Mouse (Mus musculus) 3134 (cell line): ENCODE results near the gene Trmt1.

Source experiments
- DNase-seq: peaks from one replicate; pipeline ENCODE4 v3.0.0-alpha.2; 2011; ENCODE audit warnings: low spot score; ENCODE audit not compliant: insufficient read length; ENCODE audit errors: extremely low read depth

Gene Trmt1

DNA sequence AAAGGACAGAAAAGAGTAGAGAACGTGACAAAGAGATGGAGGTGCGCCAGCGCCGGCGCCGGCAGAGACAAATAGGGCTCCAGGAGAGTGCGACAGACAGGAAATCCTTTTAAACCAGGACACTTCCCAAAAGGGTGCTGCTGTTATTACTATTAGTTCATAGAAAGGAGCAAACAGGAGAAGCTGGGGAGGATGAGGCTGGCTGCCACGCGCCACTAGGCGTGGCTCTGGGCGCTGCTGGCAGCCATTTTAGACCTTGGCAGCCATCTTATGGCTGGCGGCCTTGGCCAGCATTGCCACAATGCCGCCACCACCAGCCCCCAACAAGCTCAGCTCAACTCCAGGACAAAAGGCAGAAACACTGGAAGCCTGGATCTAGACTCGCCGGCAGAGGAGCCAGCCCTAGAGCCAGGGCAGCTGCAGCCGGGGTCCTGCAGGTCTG, 43.8 kb downstream of the Trmt1 start:
- no peak for DNase-seq

DNA sequence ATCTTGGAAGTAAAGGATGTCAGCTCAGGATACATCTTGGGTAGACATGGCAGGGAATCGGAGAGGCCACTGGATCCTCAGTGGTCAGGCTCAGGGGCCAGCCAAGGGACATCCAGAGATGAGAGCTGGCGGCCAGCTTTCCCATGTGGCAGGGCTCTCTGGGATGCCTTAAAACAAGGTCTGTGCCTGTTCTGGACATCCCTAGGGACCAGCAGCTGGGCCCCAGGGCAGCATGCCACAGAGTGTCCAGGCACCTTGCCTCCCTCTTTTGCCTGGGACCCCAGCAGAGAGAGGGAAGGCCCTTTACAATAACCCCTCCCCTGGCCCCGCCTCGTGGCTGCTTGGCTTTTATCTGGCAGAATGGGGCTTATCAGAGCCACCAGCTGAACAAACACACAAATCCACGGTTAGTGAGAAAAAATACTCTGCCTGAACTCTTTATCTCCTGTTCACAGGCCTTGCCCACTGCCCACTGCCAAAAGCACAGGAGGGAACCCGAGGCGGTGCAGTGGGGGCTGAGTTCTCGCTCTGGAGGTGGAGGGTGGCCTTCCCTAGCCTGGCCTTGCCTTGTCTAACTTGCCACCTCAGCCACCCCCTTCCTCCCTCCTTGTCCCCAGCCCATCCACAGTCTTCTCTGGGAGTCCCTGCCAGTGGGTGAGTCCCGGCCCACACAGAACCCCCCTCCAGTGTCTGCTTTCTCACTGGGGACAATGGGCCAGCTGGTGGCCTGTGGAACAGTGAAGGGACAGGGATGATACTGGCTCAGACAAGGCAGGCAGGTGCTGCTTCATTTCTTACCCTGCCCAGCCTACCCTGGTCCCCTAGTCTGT, 44.6 kb downstream of the Trmt1 start:
- no peak for DNase-seq

DNA sequence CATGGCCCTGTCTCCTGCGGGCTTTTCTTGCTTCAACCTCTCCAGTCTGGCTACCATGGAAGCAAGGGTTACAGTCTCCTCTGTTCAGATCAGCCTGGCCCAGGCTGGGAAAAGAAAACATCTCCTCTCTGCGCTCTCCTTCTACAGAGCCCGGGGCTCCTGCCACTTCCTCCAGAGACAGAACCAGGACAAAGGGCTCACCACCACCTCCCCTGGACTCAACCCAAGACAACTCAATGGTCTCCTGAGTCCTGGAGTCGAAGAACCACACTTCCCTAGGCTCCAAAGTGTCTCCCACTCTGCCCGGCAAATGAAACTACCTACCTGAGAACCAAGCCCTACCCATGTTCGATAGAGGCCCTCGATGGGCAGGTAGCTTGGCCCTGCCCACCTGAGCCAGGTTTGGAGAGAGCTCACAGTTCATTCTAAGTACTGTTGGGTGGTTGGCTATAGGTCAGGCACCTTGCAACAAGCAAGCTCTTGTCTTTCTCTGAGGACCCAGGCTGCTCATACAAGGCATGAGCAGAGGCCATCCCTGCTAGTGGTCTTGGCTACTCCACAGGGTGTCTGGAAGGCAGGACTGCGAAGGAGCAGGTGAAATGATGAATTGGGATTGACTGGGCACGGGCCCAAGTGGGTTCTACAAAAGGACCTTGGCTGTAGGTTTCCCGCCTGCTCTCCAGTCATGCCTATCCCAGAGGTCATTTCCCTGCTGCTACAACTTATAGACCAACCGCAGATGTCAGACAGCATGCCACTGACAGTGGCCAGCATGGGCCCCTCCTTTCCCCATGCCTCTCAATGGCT, 45.5 kb downstream of the Trmt1 start:
- DNase-seq, result no peak

DNA sequence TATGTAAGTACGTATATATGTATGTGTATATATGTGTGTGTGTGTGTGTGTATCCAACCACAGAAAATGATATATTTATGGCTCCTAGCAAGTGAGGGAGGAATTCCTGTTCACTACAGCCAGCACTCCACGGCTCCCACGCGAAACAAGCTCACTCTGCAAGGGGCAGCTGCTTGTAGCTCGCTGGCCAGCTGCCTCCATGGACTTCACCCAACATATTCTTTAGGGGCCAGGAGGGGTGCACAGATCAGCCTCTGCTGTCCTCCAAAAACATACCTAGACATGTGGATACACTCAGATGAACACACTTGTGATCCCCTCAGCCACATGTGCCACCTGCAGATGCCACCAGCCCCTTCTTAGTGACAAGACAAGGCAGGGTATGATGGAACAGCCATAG, 46.4 kb downstream of the Trmt1 start:
- DNase-seq, result no peak

DNA sequence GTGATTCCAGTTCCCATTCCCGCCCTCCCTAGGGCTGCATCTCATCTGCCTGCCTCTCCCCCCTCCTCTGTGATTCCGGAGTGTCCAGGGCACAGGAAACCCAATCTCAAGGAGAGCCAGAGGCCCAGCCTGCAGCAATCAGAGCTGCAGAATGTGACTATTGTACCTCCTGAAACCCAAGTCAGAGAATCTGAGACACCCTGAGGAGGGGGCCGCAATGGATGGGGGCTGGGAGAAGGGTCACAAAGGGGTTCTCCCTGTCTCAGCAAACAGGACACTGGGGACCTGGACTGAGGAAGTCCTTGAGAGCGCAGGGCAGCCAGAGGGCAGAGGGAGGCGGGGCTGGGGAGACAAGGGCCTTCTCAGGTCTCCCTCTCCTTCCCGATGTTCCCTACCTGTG, 46.9 kb downstream of the Trmt1 start:
- DNase-seq, result no peak

DNA sequence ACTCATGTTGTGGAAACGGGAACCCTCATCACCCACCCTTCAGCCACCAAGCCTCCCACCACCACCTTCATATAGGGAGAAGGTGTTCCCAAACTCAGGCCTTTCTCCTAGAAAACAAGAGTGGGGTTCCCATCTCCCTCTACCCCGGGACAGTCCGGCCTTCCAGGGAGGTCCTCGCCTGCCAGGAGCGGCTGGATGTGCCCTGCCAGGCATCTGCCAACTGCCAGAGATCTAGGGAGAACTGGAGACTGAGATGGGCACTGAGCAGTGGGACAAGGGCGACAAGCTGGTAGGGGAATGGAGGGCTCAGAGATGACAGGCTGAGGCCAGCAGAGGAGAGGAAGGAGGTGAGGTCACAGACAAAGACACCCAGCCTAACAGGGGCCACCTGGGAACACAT, 47.9 kb downstream of the Trmt1 start:
- DNase-seq, result no peak

DNA sequence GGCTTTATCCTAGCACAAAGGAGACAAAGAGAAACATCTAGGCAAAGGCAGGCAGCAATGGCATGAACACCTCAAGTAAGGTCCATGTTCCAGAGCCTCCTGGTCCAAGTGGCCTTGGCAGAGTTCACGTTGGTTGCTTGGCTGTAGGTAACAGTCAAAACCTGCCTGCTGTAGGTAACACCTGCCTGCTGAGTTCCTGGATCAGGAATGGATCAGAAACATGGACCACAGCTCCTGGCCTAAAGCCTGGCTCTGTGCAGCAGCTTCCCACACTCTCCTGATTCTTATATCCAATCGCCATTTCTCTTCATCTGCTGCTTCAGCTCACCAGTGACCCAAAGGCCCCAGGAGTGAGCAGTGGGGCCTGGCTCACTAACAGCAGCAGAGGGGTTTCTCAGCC, 48.6 kb downstream of the Trmt1 start:
- no peak for DNase-seq

DNA sequence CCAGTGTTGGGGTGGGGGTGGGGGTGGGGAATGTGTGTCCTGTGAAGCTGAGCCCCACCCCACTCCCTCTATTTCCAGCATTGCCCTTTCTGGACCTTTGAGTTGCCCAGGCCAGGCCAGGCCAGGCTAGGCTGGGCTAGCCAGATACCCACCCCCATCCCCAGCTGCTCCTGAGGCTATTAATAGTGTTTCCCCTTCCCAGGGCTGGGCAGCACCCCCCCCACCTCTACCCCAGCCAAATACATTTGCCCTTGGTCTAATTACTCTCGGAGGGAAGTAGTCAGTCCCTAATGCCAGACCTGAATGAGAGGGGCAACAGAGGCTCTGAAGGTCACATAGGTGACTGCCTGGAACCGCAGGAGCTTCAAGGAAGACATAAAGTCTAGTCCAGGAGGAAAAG, 49.5 kb downstream of the Trmt1 start:
- DNase-seq, result no peak

DNA sequence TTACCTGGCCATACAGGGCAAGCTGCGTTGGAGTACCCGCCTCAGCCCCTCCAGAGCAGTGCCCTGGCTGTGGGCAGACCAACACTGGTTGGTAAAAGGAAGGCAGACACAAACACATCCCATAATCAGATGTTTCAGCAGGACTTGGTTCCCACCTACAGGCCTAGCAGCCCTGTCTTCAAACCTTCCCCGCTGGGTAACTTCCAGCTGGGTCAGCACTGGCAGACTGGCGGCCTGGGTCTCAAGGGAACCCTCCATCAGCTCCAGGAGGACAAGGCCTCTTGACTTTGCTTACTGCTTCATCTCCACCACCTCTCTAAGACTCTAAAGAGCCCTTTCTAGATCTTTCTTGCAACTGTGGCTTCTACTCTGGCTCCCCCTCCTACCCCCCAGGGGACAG, 50.4 kb downstream of the Trmt1 start:
- DNase-seq, result no peak

DNA sequence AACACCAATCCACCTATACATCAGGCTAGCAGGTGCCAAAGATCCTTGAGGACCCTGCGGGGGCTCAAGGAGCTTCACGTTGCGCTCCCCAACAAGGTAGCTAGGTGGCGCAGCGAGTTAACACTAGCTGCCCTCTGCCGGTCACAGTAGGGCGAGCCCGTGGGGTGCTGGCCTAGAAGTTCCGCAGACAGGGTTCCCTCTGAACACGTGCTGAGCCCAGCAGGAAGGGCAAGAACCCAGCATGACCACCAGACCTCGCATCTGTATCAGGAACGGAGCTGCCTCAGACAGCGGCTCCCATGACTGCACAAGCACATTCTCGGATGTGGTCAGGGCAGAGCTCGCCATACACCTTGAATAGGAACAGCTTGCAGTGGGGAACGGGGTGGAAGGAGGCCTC, 51.5 kb downstream of the Trmt1 start:
- DNase-seq, result peak; percentile 79

DNA sequence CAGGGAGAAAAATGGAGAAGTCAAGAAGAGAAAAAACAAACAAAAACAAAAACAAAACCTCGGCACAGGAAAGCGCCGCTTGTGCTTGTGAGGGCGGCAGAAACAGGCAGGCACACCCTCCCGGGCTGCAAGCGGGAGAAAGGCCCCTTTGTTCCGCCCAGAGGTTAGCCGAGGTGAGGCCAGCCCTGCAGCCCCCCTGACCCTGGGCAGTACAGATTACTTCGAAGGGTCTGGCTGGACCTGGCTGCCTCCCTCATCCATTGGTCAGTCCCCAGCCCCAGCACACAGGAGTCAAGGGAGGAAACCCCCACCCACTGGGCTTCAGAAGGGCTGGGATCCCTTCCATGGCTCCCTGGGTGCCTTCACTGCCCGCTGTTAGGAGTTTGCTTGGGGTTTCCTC, 52.2 kb downstream of the Trmt1 start:
- DNase-seq, result no peak

DNA sequence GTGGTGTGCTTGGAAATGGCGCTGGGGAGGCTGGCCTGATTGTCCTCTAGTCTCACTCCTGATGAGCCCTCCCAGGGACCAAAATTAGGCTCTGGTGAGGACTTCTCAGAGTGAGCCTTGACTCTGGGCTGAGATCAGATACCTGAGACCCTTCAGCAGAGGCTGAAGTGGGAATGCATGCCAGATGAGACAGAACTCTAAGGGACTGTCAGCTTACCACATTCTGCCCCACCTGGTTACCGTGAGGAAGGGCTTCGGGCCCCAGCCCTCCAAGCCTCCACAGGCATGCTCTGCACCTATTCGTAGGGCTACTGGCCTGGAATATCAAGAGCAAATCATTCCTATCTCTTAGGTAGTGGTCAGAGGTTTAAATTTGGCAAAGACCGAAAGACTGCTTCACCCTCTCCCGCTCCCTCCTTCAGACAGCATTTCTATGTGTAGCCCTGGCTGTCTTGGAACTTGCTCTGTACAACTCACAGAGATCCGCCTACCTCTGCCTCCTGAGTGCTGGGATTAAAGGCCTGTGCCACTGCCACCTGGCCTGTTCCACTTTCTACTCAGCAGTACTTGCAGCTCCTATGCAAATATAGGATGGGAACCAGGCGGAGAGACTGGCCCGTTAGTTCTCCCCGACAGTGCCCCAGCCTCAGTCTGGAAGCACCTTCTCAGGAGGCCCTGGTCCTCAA, 52.8 kb downstream of the Trmt1 start:
- DNase-seq, result no peak

DNA sequence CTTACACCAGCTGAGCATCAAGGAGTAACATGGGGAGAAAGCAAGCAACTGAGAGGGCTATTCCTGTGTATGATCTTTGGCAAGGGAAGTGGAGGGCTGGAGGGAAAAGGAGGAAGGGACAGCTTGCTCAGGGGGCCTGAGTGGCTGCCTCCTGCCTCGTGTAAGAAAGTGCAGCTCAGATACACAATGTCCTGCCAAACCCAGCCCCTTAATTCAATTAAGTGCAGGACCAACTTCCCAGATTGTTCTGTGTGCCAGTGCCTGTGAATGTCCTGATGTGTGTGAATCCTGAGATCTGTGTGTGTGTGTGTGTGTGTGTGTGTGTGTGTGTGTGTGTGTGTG, 53.3 kb downstream of the Trmt1 start:
- DNase-seq, result no peak

DNA sequence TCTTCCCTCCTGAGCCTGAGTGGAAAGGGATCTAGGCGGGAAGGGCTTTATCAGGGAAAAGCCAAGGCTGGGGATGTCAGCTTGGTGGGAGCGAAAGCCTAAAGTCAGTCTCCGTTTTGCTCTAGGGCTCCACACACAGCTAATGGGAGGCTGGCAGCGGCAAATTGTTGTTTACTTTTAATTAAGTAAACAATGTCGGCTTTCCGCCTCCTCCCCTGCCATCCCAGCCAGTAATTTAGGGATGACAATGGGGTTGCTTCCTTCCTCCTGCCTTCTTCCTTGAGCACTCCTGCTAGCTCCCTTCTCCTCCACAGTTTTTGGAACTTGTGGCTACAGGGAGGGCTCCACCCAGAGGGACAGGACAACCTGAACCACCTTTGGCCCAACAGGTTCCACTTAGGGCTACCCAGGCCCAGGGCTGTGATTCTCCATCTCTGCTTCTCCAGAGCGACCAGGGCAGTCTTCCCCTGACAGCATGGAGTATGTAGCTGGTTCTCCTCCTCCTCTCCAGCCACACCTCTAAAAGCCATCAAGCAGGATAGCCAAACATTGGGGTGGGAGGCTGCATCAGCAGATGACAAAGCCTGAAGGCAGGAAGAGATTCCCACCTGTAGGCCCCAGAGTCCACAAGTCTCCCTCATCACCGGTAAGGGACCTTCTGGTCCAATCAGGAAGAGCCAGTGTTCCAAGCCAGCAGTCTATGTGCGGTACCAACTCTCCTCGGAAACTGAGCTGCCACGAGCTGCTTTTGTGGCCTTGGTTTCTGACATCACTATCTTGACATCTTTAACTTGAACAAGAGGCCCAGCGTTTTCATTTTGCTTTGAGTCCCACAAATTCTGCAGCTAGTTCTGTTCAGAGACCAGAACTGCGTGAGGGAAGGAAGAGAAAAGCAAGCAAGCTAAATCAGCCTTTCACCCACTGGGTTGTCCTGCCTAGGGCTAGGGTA, 55.1 kb downstream of the Trmt1 start:
- DNase-seq, result no peak

DNA sequence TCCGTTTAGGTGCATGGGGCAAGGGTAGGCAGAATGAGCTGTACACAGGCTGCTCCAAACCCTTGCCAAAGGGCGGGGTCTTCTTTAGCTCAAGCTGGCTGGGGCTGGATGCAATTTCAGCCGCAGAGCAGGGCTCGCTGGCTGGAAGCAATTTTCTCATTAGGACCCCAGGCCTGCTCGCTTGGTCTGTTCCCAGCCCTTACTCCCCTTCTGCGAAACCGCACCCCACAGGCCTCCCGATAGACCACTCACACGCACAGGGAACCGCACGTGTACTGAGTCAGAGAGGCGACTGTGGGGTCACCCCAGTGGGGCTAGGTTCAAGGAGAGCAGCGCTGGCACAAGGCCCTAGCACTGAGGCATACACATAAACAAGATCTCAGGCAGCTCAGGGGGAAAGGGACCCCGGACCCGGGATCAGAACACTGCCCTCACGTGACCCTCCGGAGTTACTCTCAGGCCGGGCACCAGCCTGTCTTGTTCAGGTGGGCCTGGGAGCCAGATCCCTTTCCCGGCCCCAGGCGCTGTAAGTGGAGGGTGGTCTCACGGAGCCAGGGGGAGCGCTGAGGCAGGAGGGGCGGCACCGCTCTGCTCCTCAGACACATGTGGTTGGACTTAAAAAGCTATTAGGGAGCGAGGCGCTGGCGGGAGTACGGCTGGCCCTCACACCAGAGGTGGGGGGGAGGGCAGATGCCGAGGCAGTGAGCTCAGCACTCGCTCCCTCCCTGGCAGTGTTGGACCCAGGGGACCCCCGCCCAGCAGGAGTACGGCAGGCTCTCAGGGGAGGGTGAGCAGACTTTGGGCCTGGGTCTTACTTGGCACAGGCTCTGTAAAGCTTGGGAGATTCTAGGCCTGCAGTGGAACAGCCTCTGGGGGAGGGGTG, 56.3 kb downstream of the Trmt1 start:
- DNase-seq, result peak; percentile 87

DNA sequence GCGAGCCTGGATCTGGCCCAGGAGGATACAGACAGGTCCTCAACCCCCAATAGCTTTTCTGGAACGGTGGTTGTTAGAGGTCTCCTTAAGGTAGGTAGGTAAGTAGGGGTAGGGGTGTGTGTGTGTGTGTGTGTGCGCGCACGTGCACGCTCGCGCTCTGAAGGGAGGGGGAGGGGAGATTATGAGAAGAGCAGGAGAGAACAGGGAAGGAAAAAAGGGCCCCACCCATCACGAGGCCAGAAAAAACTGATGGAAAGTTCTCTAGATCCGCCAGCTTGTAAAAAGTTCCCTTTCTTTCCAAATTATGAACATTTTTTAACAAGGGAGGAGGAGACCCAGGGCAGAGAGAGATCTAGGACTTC, 56.9 kb downstream of the Trmt1 start:
- no peak for DNase-seq

DNA sequence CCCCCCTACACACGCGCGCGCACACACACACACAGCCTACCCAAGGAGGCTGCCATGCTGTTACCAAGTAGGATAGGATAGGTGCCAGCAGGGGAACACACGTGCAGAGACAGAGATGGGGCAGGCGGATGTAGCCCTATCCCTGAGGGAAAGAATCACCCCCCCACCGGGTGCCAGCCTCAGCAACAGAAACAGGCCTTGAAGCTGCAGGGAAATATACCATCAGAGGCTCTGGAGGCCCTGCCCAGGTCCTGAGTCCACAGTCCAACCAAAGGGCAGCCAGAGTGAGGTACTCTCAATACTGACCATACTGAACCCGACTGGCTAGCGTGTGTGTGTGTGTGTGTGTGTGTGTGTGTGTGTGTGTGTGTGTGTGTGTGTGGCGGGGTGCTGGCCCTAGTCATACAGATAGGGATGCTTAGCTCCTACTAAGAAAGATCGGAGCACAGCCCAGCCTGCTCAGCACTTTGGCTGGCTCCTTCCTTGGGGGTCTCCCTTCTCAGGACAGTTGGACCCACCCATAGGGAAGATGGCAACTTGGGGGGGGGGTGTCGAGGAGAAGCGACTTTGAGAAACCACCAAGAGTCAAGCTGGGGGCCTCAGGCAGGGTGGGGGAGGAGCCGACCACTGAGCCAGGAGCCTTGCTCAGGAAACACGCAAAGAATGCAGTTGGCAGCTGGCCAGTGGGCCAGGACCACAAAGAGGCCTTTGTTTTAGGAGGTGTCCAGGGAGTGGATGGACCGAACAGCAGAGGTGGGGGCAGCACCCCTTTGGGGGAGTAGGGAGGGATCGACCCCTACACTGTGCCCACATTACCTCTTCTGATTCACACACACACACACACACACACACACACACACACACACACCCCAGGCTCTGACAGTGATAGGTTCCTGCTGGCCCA, 57.7 kb downstream of the Trmt1 start:
- peak; percentile 88 for DNase-seq

DNA sequence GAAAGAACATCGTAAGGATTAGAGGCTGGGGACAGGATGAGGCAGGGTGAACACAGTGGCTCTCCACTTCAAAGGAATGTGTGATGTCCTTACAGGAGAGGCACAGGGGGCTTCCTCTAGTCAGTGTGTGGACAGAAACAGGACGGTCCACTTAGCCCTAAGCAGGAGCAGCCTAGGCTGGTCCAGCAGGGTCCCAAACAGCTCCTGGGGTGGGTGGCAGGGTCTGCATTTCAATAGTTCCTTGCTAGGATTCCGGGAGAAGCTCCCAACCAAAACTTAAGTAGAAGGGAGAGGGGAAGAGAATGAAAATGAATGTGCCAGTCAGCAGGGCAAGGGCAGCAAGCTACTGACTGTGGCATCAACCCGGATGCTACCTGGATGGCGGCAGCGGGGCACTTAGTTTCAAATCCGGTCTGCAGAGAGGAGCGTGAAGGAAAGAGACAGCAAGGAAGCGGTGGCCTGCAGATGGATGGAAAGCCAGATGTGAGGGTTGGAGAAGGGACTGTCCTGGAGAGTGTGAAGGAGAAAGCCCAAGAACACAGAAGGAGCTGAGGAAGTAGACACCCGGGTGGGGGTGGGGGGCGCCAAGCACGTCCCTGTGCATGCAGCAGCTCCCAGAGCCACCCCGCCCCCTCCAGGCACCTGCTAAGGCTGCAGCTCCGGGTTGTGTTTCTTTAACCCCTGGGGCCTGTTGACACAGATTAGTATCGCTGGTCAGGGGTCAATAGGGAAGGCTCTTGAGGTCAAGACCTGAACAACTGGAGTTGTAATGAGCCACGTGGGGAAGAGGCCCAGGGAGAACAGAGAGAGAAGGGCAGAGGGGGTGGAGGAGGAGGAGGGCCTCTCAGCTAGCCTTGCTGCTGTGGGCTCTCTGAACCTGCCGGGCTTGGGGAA, 59.2 kb downstream of the Trmt1 start:
- DNase-seq, result no peak
